Mouse (Mus musculus) lung, postnatal 36 days (tissue): Measurements from ENCODE around the gene C2cd5.
"Not testable (repeated sequence)": the region's sequence is repeated elsewhere in the genome, so short reads cannot be mapped to it uniquely, and the experiment has no call there.

Experiments used
- DNase-seq: peaks from one replicate; pipeline ENCODE4 v3.0.0; 2022; ENCODE audit warnings: mixed read lengths

The C2cd5 gene

DNA sequence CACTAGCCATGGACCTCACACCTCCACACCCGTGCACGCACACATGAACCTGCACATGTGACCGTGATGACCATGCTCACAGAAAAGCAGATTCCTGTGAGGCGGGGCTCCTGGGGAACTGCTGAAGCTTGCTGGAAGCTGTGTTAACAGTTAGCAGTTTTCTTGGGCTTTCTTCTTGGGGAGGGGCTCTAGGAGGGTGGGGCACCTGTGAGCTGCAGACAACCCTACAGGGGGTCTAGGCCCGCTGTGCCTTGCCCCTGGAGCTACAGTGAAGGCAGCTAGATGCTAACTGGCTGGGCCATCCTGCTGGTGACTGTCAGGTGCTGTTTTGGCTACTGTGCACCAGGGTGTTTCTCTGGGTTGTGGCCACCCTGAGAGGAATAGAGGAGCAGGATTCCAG, 91.1 kb downstream of the C2cd5 start:
- DNase-seq: no peak

DNA sequence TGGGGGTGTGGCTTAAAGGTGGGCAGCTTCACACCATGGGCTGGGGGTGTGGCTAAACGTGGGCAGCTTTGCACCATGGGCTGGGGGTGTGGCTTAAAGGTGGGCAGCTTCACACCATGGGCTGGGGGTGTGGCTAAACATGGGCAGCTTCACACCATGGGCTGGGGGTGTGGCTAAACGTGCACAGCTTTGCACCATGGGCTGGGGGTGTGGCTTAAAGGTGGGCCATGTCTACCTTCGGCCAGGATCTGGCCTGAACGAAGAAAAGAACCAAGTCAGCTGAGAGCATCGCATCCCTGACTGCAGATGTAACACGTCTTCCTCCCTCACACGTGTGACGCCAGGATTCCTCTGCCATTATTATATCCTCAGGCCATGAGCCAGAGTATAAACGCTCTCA, 94.7 kb downstream of the C2cd5 start:
- DNase-seq: not testable (repeated sequence)

DNA sequence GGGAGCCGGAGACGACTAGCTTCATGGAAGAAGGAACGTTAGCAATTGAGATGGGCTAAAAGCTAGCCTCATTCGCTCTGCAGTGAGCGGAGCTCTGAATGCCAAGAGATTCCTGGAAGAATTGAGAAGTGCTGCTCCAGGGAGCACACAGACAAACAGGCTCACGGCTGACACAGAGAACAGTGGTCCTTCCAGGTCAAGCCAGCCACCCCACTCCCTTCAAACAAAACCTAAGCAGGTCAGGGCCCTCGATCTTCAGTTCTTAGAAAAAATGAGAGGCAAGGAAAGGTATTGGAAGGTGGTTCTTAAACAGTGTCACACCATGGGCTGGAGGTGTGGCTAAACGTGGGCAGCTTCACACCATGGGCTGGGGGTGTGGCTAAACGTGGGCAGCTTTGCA, 95.1 kb downstream of the C2cd5 start:
- DNase-seq: no peak

DNA sequence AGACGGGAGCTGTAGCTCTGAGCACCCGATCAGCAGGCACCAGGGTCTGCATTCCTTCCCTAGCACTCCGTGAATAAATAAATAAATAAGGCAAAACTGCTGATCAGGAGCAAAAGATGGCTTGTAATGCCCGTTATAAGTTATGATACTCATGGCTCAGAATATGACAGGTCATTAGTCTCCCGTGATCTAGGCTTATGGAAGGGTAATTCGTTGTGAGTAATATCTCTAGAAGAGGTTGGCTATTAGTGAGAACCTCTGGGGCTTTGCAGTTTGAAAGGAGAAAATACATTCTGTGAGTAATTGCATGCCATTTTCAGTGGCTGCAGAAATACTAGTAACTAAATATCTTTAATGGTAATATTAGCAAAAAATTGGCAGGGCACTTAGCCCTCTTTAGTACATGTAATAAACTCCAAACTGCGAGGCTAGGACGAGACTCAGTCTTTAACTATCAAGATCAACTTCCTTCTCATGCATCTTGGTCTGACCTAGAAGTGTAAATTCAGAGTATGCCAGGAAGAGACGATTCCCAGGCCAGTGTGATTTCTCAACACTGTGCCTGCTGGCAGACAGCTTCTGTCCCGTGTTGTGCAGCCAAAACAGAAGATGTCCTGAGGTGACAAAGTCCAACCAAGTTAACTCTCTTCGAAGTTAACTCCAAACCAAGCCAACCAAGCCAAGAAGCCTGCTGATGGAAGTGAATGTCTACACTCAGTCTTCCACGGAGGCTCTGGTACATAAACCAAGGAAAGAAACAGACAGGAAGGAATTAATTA, 101.5 kb downstream of the C2cd5 start:
- DNase-seq: peak; percentile 10

DNA sequence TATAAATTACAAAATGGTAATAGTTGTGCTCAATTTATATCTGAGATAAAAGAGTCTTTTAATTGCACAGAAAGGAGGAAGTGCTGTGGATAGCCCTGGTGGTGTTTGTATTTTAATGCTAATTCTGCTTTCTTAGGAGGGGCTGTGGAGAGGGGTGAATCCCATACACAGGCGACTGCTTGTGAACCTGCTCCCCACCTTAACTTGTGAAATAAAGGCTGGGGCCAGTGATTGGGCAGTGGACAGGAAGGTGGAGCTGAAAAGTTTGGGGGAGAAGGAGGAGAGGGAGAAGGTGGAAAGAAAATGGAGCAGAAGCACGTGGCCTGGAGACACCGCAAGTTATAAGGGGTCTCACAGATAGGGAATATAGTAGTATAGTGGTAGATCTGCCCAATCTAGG, 103.1 kb downstream of the C2cd5 start:
- DNase-seq: no peak

DNA sequence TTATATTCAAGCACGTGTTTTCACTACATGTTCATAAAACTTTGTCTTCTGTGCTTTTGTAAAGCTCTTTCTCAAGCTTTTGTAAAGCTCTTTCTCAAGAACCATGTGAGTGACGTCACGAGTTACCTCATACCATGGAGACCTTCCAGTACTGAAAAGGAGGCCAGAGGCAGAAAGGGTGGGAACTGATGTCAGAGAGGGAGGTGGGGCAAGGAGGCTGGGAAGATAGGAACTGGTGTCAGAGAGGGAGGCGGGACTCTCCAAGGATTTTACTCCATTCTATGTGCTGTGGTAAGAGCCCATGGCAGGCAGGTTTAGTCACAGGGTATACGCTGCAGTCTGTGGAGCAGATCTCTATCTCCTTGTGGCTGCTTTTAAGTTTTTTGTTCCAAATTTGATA, 104.4 kb downstream of the C2cd5 start:
- DNase-seq: peak; percentile 41

DNA sequence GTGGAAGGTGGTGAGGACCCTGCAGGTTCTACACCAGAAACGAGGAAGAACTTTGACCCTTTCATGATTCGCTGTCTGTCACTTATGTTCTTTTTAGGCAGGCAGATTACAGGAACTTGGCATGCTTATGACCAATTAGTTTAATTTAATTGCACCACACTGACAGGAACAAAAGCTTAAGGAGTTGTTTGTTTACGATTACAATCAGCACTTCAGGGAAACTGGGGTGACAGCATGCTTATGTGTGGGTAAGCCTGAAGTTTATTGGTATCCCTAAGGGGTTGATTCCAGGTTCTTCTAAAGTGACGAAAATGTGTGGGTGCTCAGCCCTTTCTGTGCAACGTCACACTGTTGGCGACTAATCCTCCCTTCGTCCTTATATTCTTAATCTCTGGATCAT, 105.1 kb downstream of the C2cd5 start:
- DNase-seq: no peak

DNA sequence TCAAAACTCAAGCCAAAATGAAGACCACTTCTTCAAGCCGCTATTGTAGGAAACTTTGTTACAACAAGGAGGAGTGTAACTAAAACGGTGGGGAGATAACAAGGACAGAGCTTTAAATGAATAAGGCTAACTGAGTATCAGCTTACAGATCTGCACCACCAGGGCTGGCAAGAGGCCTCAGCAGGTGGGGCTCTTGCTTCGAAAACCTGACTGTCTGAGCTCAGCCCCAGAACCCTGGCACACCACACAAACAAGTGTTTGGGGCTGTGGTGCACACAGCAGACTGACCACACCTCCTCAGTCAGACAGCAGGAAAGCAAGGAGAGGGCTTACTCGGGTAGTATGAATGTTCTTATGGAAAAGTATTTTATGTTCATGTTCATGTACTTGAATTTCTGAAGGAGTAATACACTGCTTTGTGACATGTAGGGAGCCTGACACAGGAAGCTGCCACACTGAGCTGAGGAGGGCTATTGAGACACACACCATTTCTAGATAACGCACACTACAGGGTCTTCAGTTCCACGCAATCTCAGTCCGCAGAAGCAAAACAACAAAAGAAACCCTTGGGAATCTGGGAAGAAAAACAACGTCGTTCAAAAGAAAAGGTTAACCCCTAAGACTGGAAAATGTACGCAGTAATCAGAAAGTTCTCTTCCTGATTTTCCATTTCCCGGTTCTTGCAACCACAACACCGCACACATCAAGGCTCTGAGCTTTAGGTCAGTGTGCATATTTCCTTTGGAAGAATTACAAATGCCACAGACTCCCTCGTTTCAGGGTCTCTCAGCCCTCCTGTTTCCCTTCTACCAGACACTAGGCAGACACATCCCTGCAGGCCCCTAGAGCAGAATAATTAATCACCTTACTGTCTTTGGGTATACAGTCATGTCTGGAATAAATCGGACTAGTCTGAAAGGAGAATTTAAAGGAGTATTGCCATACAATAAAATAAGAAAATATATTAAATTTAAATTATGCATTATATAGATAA, 105.9 kb downstream of the C2cd5 start:
- no peak for DNase-seq

DNA sequence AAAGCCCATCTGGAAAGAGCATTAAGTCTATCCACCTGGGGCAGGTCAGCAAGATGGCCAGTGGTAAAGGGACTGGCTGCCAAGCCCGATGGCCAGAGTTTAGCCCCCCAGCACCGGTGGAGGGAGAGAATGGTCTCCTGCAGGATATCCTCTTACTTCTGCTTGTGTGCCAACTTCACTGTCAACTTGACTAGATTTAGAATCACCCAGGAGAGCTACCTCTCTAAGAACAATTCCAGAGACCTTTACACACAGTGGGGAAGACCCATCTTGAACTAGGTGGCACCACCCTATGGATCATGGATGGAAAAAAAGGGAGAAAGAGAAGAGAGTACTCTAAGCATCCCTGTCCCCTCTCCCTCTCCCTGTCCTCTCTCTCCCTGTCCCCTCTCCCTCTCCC, 107.0 kb downstream of the C2cd5 start:
- DNase-seq: no peak

DNA sequence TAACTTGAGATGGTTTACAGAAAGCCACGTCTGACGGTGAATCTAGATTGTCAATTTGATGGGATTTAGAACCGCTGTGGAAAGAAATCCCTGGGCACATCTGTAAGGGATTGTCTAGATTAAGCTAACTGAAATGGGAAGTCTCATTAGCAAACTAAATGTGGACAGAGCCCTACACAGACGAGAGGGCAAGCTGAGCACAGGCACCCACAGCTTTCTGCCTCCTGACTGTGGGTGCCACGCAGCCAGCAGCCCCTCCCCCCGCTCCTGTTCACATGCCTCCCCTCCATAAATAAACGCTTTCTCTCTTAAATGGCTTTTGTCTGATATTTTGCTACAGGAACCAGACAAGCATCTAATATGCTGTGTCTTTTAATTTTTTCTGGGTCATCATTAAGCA, 107.8 kb downstream of the C2cd5 start:
- no peak for DNase-seq

DNA sequence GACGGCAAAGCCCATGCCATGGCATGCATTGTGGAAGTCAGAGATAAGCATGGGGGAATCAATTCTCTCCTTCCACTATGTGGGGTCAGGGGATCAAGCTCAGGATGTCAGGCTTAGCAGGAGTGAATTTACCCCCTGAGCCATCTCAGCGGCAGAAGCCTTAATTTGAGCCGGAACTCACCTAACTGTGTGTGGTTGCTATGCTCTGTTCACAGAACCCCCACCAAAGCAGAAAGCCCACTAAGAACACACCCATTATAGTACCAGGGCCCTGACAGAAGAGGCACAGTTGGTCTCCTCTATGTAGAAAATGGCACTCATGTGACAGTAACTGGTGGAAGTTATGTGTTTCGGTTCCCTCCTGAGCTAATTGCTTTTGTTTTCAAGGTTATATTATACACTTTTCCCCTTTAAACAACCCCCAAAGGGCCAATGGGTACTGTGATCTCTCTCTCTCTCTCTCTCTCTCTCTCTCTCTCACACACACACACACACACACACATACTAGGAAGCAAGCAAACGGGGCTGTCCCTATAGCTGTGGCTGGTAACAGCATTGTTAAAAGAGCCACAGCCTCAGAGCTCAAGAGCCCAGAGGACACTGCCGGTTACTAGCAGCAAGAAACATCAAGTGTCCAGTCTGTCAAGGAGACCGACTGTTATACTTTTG, 108.4 kb downstream of the C2cd5 start:
- no peak for DNase-seq

DNA sequence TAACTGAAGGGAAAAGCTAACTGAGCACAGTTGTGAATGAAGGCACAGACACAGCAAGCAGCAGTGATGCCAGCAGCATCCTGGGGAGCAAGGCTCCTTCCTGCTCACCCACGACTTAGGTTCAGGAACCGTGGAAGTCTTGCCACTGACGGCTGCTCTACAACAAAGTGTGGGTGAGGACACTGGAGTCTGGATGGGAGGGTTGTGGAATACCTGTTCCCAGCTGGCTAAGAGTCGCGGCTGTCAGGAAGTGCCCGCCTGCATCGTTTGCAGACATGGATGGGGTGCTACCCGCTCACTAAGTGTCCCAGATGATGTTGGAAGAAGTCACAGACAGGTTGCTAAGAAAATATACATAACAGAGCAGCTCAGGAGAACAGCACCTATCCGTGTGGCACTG, 109.4 kb downstream of the C2cd5 start:
- DNase-seq: no peak

DNA sequence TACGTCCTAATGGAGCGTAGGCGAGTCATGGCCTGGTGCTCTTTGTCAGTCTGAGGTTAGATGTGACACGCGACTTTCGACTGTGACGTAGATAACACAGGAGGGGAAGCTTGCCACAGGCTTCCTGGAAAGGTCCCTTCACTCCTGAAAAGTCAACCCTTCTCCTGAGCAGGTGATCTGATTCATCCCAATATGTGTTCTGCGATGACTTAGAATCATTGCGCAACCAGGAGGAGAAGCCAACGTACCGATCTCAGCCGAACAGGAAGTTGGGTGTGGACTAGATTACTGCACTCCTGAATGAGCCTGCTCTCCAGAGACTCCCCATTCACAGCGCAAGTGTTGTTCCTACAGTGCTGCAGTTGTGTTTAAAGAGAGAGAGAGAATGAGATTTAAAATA, 110.4 kb downstream of the C2cd5 start:
- peak; percentile 26 for DNase-seq

DNA sequence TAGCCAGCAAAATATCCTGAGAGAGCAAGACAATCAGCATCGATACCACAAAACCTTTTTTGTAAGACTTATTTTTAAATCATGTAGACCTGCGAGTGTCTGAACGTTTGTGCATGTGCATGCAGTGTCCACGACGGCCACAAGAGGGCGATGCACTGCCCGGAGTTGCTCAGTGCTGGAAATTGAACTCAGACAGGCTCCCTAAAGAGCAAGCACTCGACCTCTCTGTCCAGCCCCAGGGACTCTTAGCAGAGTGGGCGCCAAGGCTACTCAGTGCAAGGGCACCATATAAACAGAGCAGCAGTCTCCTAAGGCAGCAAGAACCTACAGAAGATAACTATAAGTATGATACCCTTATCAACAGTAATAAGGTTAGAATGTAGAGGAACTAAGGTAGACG, 111.2 kb downstream of the C2cd5 start:
- DNase-seq: peak; percentile 77

DNA sequence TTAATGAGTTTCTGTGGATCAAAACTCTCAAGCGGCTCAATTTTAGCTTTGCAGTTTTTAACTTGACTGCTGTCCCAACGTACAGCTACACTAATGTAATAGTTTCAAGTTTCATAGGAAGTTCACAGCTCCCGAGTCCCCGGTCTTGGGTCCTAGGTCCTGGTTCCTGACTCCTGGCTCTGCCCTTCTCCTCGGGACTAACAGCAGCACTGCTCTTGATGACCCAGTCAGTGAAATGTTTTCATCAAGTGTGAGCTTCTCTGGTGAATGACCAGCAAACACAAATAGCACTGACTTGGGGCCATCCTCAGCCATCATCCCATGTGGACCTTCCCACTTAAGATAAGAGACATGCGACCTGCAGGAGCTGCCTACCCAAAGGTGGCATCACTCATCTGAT, 111.7 kb downstream of the C2cd5 start:
- DNase-seq: no peak

DNA sequence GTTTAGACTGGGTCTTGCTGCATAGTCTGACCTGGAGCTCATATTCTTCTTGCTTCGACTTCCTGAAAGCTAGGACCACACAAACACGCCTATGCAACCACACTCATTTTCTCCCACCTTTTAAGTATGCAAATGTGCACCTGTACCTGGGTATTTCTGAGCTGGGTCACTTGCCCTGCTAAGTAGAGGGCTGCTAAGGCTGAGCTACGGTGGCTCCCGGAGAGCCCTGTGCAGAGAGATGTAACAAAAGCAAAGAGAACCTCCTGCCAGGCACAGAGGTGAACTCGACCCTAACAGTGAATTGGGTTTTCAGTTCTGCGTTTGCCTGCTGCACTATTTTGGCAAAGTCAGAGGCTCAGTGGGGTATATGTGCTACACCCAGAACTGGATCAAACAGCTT, 112.3 kb downstream of the C2cd5 start:
- DNase-seq: no peak

DNA sequence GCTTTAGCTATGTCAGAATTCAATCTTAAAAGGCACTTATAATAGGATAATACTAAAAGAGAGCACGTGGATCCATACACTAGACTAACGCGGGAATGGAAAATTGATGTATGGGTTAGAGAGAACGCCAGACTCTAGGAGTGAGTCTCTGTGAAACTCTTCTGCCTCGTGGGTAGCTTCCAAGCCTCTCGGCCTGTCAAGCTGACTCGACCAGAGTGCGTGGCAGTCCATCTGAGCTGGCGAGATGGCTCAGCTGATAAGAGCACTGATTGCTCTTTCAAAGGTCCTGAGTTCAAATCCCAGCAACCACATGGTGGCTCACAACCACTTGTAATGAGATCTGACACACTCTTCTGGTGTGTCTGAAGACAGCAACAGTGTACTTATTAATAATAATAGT, 113.2 kb downstream of the C2cd5 start:
- DNase-seq: not testable (repeated sequence)

DNA sequence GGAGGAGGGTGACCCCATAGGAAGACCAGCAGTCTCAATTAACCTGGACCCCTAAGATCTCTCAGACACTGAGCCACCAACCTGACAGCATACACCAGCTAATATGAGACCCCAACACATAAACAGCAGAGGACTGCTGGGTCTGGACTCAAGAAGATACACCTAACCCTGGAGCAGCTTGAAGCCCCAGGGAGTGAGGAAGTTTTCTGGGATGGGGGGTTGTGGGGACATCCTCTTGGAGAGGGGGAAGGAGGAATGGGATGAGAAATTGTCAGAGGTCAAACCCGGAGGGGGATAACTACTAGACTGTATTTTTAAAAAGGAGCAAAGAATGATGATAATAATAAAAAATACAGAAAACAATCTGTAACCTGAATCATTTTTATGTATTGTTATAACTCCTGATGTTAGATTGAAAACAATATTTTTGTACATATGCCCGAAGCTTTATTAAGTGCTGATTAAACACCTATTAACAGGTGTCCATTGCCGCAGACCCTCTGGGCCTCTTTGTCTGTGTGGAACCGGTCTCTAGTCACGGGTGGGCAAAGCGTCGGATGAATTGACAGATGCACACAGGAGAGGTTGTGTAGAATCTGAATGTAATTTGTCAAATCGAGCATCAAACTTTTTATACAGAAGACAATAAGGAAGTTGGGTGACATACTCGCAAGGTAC, 114.2 kb downstream of the C2cd5 start:
- not testable (repeated sequence) for DNase-seq

DNA sequence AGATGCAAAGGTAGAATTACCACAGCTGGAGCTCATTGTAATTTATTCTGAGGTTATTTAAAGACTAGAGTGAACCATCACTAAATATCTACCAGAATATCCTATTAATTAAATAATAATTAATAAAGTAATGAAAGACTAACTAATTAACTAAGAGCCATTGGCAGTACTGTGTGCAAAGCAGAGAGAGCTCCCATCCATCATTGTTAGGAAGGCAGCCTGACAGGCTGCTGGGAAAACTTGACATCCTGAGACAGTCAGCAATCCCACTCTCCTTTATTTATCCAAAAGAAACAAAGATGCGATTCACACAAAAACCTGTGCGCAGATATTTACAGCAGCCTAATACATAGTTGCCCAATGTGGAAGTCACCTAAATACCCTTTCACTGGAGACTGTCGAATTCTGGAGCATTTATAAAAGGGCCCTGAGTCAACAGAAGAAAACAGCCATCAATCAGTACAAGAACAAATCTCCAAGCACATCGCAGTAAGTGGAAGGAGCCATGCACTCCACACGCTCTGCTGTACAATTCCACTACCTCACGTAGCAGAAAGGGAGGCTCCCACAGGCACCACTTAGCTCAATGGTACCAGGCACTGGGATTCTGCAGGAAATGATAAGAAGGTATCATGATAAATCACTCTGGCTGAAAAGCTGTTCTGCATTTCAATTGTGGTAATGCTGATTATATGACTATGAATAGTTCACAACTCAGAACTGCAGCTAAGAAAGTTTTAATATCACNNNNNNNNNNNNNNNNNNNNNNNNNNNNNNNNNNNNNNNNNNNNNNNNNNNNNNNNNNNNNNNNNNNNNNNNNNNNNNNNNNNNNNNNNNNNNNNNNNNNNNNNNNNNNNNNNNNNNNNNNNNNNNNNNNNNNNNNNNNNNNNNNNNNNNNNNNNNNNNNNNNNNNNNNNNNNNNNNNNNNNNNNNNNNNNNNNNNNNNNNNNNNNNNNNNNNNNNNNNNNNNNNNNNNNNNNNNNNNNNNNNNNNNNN, 120.0 kb downstream of the C2cd5 start:
- no peak for DNase-seq

DNA sequence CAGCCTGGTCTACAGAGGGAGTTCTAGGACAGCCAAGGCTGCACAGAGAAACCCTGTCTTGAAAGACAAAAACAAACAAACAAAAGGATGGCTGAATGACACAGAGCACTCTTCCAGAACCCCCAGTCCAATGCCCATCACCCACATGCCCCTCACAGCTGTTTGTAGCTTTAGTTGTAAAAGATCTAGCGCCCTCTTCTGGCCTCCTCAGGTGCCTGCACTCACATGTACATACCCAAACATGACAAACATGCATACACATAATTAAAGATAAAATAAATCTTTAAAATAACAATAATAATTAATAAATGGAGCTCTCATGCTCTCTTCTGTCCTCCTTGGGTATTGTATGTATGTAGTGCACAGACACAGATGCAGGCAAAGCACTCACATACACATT, 122.7 kb downstream of the C2cd5 start:
- DNase-seq: no peak

DNA sequence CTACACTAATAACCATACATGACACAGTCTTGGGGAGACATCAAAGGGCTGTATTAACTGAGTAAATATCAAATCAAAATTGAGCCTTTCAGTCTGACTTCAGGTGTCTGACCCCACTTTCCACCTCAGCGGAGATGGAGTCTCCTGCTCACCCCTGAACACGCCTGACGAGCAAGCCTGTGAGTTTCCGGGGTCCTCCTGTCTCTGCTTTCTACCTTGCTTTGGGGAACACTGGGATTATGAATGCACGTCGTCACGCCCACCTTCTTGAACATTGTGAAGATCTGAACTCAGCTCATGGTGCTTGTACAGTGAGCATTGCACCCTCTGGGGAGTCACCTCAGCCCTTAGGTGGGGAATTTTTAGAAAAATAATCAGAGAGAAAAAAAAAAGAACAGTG, 126.7 kb downstream of the C2cd5 start:
- no peak for DNase-seq

DNA sequence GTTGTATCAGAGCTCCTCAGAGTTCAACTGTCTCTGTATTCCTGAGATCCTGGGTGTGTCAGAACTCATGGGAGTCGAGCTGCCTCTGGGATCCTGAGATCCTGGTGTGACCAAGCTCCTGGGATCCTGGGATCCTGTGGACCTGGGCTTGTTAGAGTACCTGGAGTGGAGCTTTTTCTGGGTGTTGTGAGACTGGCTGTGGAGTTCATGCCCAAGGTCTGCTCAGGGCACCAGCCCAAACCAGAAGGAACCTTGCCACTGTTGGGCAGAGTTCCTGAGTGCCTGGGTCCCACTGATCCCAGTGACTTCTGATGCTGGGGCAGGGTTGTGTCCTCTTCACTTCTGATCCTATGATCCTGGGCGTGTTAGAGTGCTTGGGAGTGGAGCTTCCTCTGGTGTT, 127.7 kb downstream of the C2cd5 start:
- no peak for DNase-seq
